Mouse (Mus musculus) lung, adult 18-20 months (tissue): ENCODE measurements at regions not wholly inside any gene's neighbourhood (a gene's known extent, or its start where the extent isn't known, plus 50 kb on each side); places are given as distances from the start of the nearest gene placed in this dataset.
"Not testable (repeated sequence)": the region's sequence is repeated elsewhere in the genome, so short reads cannot be mapped to it uniquely, and the experiment has no call there.

Experiments used
- DNase-seq, 2 experiments: peaks; one replicate each; pipeline ENCODE4 v3.0.0; 2022; ENCODE audit warnings: mixed read lengths in 2 of 2

DNA sequence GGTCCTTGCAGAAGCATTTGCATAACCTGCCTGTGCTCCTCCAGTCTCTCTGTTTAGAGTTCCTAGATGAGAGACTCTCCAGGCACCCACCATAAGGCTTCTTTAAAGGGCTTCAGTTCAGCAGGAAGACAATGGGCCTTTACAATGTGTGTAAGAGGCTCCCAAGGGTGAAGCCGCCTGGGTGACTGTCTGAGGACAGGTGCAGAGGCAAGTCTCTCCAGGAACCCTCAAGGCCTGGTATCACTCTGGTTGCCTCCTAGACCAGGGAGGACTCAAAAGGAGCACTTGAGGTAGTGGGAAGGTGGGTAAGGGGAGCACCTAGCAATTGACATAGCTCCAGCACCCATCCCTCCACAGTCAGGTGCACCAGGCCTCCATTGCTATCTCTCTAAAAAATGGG, 55.8 kb upstream of the Irx2 start:
- no peak for DNase-seq

DNA sequence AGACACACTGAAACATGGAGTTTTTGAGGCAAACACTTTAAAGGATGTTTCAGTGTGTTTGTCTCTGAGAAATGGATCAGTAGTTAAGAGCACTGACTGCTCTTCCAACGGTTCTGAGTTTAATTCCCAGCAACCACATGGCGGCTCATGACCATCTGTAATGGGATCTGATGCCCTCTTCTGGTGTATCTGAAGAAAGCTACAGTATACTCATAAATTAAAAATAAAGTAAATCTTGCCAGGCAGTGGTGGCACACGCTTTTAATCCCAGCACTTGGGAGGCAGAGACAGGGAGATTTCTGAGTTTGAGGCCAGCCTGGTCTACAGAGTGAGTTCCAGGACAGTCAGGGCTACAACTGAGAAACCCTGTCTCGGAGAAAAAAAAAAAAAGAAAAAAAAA, 54.5 kb upstream of the Irx2 start:
- DNase-seq, result not testable (repeated sequence)

DNA sequence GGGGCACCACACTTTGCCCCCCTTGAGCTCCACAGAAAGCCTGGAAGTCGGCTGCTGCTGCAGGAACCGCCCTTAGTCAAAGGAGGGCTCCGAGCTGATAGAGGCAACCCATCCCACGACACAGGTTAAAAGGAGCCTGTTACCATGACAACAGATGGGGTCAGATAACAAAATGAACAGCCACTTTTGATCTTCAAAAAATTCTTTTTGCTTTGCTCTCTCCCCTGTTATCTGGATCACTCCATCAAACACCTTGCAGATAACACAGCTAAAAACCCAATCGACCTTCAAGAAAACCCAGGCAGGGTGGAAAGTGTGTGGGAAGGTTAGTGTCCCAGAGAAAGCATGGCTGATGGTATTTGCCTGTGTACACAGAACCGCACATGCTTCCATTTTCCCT, 52.1 kb upstream of the Irx2 start:
- DNase-seq, result no peak

DNA sequence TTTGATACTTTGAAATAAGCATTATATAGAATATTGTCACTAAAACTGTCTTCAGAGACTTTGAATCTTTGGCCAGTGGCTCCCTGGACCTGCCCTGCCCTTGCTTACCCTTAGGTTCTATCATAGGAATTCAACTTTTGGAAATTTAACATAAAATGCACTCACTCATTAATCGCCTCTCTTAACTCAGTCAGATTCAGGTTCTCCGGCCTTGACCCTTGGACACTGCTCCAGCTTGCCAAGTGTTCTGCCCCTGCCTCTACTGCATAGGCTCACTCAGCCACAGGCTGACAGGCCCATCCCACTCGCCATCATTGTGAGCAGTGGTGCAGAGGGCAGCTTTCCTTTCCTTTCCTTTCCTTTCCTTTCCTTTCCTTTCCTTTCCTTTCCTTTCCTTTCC, 50.2 kb upstream of the Irx2 start:
- DNase-seq, result no peak
